Comparison of ENCODE assay signal across 8 mouse cellular contexts in genomic region chr19:9898339-9899066, GRCm38 (mm10). TPM values are rescaled to one million over a fixed set of nuclear protein-coding genes. Genes with fewer than 3 reads are reported as not detected.
DNase-seq lines count a peak whose midpoint lies in the region; ATAC-seq and TF ChIP-seq lines count a peak whose summit lies in the region.

No protein-coding gene starts in this region.

- H3K27me3 ChIP-seq in spleen, adult 2 months (ENCODE audit: control insufficient read depth, insufficient read depth, low read length) = no peaks in the 10 kb centered on the region
- no peaks in the 10 kb centered on the region for H3K27me3 ChIP-seq in heart, embryonic 16.5 days (ENCODE audit: control insufficient read depth, insufficient read depth, low read length)
- H3K27me3 ChIP-seq in liver, embryonic 12.5 days (replicated peaks) = no peaks in the 10 kb centered on the region
- no peaks in the 10 kb centered on the region for H3K27me3 ChIP-seq in neural tube, embryonic 11.5 days (ENCODE audit: control insufficient read depth, insufficient read depth, low read length)

- no peak for TF ChIP-seq POLR2A in spleen, adult 2 months (IDR thresholded peaks at IDR 0.05; ENCODE audit: low read depth, low read length)

- peak overlapping the region; percentile 78 for H3K4me2 ChIP-seq in heart, embryonic 16.5 days (ENCODE audit: low read depth, low read length)
- H3K4me2 ChIP-seq in liver, embryonic 12.5 days = peak overlapping the region; percentile 93
- H3K4me2 ChIP-seq in neural tube, embryonic 11.5 days (ENCODE audit: low read depth) = peak overlapping the region; percentile 64

- peak overlapping the region; percentile 22 for H3K27ac ChIP-seq in spleen, adult 2 months (ENCODE audit: insufficient read depth, low read length)
- peak overlapping the region; percentile 76 for H3K27ac ChIP-seq in heart, embryonic 16.5 days (ENCODE audit: low read length)
- H3K27ac ChIP-seq in liver, embryonic 12.5 days = peak overlapping the region; percentile 94
- H3K27ac ChIP-seq in neural tube, embryonic 11.5 days (ENCODE audit: low read depth, low read length) = peak overlapping the region; percentile 36; the same call in 1 of the 2 replicates

- H3K36me3 ChIP-seq in spleen, adult 2 months (ENCODE audit: control insufficient read depth, insufficient read depth, low read length) = peaks cover 2% of the 10 kb centered on the region; the same call in 1 of the 2 replicates
- peaks cover 19% of the 10 kb centered on the region for H3K36me3 ChIP-seq in heart, embryonic 16.5 days (ENCODE audit: control insufficient read depth, insufficient read depth)
- peaks cover 45% of the 10 kb centered on the region for H3K36me3 ChIP-seq in liver, embryonic 12.5 days
- peaks cover 6% of the 10 kb centered on the region for H3K36me3 ChIP-seq in neural tube, embryonic 11.5 days (ENCODE audit: control insufficient read depth, insufficient read depth, low read length)

- intact Hi-C loops in left cerebral cortex, postnatal 36 days (cut with DNase I) = no loop called here

- no peak for ATAC-seq in heart, embryonic 16.5 days (replicated peaks; ENCODE audit: extremely low read depth, insufficient read depth, low FRiP score)
- ATAC-seq in liver, embryonic 12.5 days = no peak
- ATAC-seq in neural tube, embryonic 11.5 days (ENCODE audit: insufficient read depth, low FRiP score, low TSS enrichment) = no peak

- TF ChIP-seq CTCF in spleen, adult 2 months (IDR thresholded peaks at IDR 0.05; ENCODE audit: extremely low read depth, insufficient read depth, insufficient read length, insufficient replicate concordance) = no peak

- DNase-seq in spleen, adult 2 months (ENCODE audit: low read depth in 1 of 2, low spot score in 2 of 2) = no peak
- no peak for DNase-seq in spleen, adult 18-20 months
- peak; percentile 39 for DNase-seq in c-Kit-negative CD71-positive TER-119-positive erythroid progenitor cells, embryonic 14.5 days (ENCODE audit: low read depth, low spot score)
- peak; percentile 23 for DNase-seq in neural tube, embryonic 11.5 days (ENCODE audit: low spot score)
- no peak for DNase-seq in left cerebral cortex, postnatal 36 days (ENCODE audit: low spot score in 2 of 2)
- DNase-seq in left cerebral cortex, adult 11 months (ENCODE audit: low spot score) = no peak

- H3K9ac ChIP-seq in heart, embryonic 16.5 days (ENCODE audit: low read length) = peak overlapping the region; percentile 74
- H3K9ac ChIP-seq in liver, embryonic 12.5 days = peak overlapping the region; percentile 94
- H3K9ac ChIP-seq in neural tube, embryonic 11.5 days (ENCODE audit: low read length) = peak overlapping the region; percentile 73

- H3K4me1 ChIP-seq in spleen, adult 2 months (ENCODE audit: control insufficient read depth, insufficient read depth, insufficient read length) = peaks cover 11% of the 10 kb centered on the region; the same call in 1 of the 2 replicates
- H3K4me1 ChIP-seq in heart, embryonic 16.5 days (ENCODE audit: control insufficient read depth, insufficient read depth, low read length) = peaks cover 22% of the 10 kb centered on the region
- peaks cover 65% of the 10 kb centered on the region for H3K4me1 ChIP-seq in liver, embryonic 12.5 days
- peaks cover 16% of the 10 kb centered on the region for H3K4me1 ChIP-seq in neural tube, embryonic 11.5 days (ENCODE audit: control insufficient read depth, insufficient read depth, low read length)

- H3K4me3 ChIP-seq in spleen, adult 2 months (ENCODE audit: extremely low read depth, insufficient read depth, insufficient read length) = peak overlapping the region; percentile 74
- peak overlapping the region; percentile 69 for H3K4me3 ChIP-seq in heart, embryonic 16.5 days (ENCODE audit: low read length)
- H3K4me3 ChIP-seq in liver, embryonic 12.5 days = peak overlapping the region; percentile 85
- peak overlapping the region; percentile 91 for H3K4me3 ChIP-seq in neural tube, embryonic 11.5 days (ENCODE audit: low read depth, low read length)

- WGBS in spleen, adult 2 months = 6% methylated on average over 17 of the region's 17 CpGs
- WGBS in heart, embryonic 16.5 days = 7% methylated on average over 17 of the region's 17 CpGs
- WGBS in liver, embryonic 12.5 days (ENCODE audit: insufficient replicate concordance) = 8% methylated on average over 17 of the region's 17 CpGs
- 11% methylated on average over 17 of the region's 17 CpGs for WGBS in neural tube, embryonic 11.5 days

- H3K9me3 ChIP-seq in heart, embryonic 16.5 days (replicated peaks; ENCODE audit: control insufficient read depth, low read length) = no peaks in the 10 kb centered on the region
- H3K9me3 ChIP-seq in liver, embryonic 12.5 days (replicated peaks) = no peaks in the 10 kb centered on the region
- no peaks in the 10 kb centered on the region for H3K9me3 ChIP-seq in neural tube, embryonic 11.5 days (ENCODE audit: control insufficient read depth, low read length)

RNA-seq across cellular contexts. Expression of gene Incenp, which starts 0.8 kb away (rescaled TPM):
- 17.2 and 18.8 TPM in 2 replicates for polyA plus RNA-seq in spleen, adult 2 months (2012; rRNA removed)
- polyA plus RNA-seq in heart, embryonic 16.5 days (2015; fragmentation: Nextera tagmentation; extraction: Ambion mirVana) = 67.3 and 72.1 TPM in 2 replicates
- polyA plus RNA-seq in liver, embryonic 12.5 days (2016; fragmentation: Nextera tagmentation; extraction: Ambion mirVana) = 157 and 159 TPM in 2 replicates
- polyA plus RNA-seq in neural tube, embryonic 11.5 days (2014; fragmentation: Nextera tagmentation; extraction: Ambion mirVana) = 91.8 and 103 TPM in 2 replicates
- 10 to 100 TPM; 24.7 to 30.7 TPM for total RNA-seq in left cerebral cortex, postnatal 36 days (2021)

RNA-seq across cellular contexts. Expression of gene Scgb2a2, which starts 51.1 kb away (rescaled TPM):
- not detected in 2 replicates for polyA plus RNA-seq in spleen, adult 2 months (2012; rRNA removed)
- not detected in 2 replicates for polyA plus RNA-seq in heart, embryonic 16.5 days (2015; fragmentation: Nextera tagmentation; extraction: Ambion mirVana)
- polyA plus RNA-seq in liver, embryonic 12.5 days (2016; fragmentation: Nextera tagmentation; extraction: Ambion mirVana) = not detected in 2 replicates
- not detected in 2 replicates for polyA plus RNA-seq in neural tube, embryonic 11.5 days (2014; fragmentation: Nextera tagmentation; extraction: Ambion mirVana)
- total RNA-seq in left cerebral cortex, postnatal 36 days (2021) = not detected

Comparison
In these comparisons a context has a peak if more than half of its experiments do, and no peak if none do; other contexts are left out.
1. DNase-seq: peak in c-Kit-negative CD71-positive TER-119-positive erythroid progenitor cells, embryonic 14.5 days (single experiment) and neural tube, embryonic 11.5 days (single experiment); none in spleen, adult 2 months (0 of 2), spleen, adult 18-20 months (0 of 2), left cerebral cortex, postnatal 36 days (0 of 2) and left cerebral cortex, adult 11 months (single experiment).
2. H3K27ac ChIP-seq: peak in every context shown above with its lines; median percentile 94 in liver, embryonic 12.5 days; 76 in heart, embryonic 16.5 days; 36 in neural tube, embryonic 11.5 days; 22 in spleen, adult 2 months.
3. Peak in every context shown above with its lines, with median percentiles within 50 percentile points of each other: H3K4me3 ChIP-seq, H3K4me2 ChIP-seq and H3K9ac ChIP-seq.